Mouse (Mus musculus) hindbrain, postnatal 0 days (tissue): ENCODE results near the gene Cbln3. TPM values are rescaled to one million over a fixed set of nuclear protein-coding genes. Genes with fewer than 3 reads are reported as not detected.
A peak's percentile ranks its signal among the peaks of the same experiment; 100 is the strongest.

Experiments used
- ATAC-seq: fragments of 200-750 bp; cut with Nextera tagmentation; 2 replicates; pipeline ENCODE4 v1.8.0; 2017; ENCODE audit warnings: mild to moderate bottlenecking, moderate TSS enrichment, moderate library complexity
- DNase-seq: peaks from one replicate; pipeline ENCODE4 v3.0.0-alpha.2; 2015; ENCODE audit warnings: low spot score
- H3K27ac ChIP-seq: fragments of 300-500 bp; sonication (generic); 2 replicates; pipeline ENCODE4 v1.5.1; 2014; ENCODE audit warnings: mild to moderate bottlenecking
- H3K27me3 ChIP-seq: fragments of 300-500 bp; sonication (generic); 2 replicates; pipeline ENCODE4 v1.6.1; 2014; ENCODE audit warnings: low read length, mixed read lengths; ENCODE audit not compliant: insufficient read depth
- H3K36me3 ChIP-seq: fragments of 300-500 bp; sonication (generic); 2 replicates; pipeline ENCODE4 v1.6.1; 2014; ENCODE audit warnings: low read length, mixed read lengths; ENCODE audit not compliant: insufficient read depth
- H3K4me1 ChIP-seq: fragments of 300-500 bp; sonication (generic); 2 replicates; pipeline ENCODE4 v1.6.1; 2014; ENCODE audit warnings: antibody characterized with exemption, low read length, mixed read lengths; ENCODE audit not compliant: insufficient read depth
- H3K4me2 ChIP-seq: fragments of 300-500 bp; sonication (generic); 2 replicates; pipeline ENCODE4 v1.6.1; 2014; ENCODE audit warnings: low read depth, mild to moderate bottlenecking, low read length, moderate library complexity, mixed read lengths
- H3K4me3 ChIP-seq: fragments of 300-500 bp; sonication (generic); 2 replicates; pipeline ENCODE4 v1.5.1; 2014; ENCODE audit warnings: low read length
- H3K9ac ChIP-seq: fragments of 300-500 bp; sonication (generic); replicated peaks from 2 replicates; pipeline ENCODE4 v1.6.1; 2014; ENCODE audit warnings: mild to moderate bottlenecking, low read length, moderate library complexity, mixed read lengths
- H3K9me3 ChIP-seq: fragments of 300-500 bp; sonication (generic); 2 replicates; pipeline ENCODE4 v1.6.1; 2016; ENCODE audit warnings: low read length, mixed read lengths
- CTCF ChIP-seq: IDR thresholded peaks from 2 replicates; pipeline ENCODE4 v1.5.1; 2016; ENCODE audit warnings: antibody characterized with exemption, control low read depth, low read depth
- WGBS: fragments of 180-500 bp; shearing (Covaris S2); extraction: QIAGEN DNeasy Blood & Tissue Kit; methylation state at CpG from one replicate; pipeline ENCODE4 v1.1.7; 2014; 5-methylcytosine and 5-hydroxymethylcytosine counted together
- polyA plus RNA-seq: library from polyadenylated mRNA; unstranded; fragments of >200 nt; fragmentation: Nextera tagmentation; extraction: Ambion mirVana; gene quantifications from 2 replicates; pipeline ENCODE4 v1.2.1, GENCODE M21; 2015
- total RNA-seq: library from RNA; depleted of rRNA; stranded (reverse); fragments of >200 nt; gene quantifications from 2 replicates; pipeline ENCODE4 v1.2.3, GENCODE M21; 2014

The Cbln3 gene
- total and polyA plus RNA-seq, 2 experiments from 2014 or later = 0.68 to 2.1 TPM

DNA sequence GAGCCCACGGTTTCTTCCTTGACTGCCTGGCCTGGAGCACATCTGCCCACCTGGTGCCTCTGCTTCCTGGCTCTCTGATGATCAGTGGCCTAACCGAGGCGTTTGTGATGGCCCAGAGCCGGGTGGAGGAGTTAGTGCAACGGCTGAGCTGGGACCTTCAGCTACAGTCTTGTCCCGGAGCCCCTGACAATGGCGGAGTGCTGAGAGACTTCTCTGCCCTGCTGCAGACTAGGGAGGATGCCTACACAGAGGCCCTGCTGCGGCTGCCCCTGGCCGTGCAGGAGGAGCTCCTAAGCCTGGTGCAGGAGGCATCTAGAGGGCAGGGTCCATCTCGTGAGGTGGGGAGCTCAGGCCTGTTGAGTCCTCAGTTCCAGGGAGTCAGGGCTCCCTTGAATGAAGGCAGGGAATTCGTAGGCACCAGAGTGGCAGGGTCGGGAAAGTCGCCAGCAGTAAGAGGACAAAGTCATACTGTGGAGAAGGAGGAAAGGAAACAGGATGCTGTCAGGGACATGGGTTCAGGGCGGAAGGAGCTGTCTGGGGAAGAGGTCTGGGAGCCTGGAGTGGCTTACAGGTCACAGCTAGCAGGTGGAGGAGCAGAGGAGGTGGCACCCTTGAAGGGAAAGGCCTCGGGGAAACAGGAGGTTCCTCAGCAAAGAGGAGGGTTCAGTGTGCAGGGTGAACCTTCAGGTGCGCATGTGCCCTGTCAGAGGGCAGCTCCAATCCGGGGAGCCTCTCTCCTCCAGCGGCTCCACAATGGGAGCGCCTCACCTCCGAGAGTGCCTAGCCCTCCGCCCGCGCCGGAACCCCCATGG, 2.6 kb upstream of the Cbln3 start:
- no peak overlapping the region for H3K27ac ChIP-seq
- 82% methylated on average over 24 of the region's 24 CpGs for WGBS
- ATAC-seq = no peak
- H3K4me1 ChIP-seq = no peaks in the 10 kb centered on the region
- H3K36me3 ChIP-seq = peaks cover 17% of the 10 kb centered on the region; the same call in 1 of the 2 replicates
- H3K9ac ChIP-seq = no peak overlapping the region; the same call in 1 of the 2 replicates
- H3K9me3 ChIP-seq = no peaks in the 10 kb centered on the region
- no peak overlapping the region for H3K4me2 ChIP-seq
- no peak for TF ChIP-seq CTCF
- no peak for DNase-seq
- no peaks in the 10 kb centered on the region for H3K27me3 ChIP-seq
- H3K4me3 ChIP-seq = no peak overlapping the region

DNA sequence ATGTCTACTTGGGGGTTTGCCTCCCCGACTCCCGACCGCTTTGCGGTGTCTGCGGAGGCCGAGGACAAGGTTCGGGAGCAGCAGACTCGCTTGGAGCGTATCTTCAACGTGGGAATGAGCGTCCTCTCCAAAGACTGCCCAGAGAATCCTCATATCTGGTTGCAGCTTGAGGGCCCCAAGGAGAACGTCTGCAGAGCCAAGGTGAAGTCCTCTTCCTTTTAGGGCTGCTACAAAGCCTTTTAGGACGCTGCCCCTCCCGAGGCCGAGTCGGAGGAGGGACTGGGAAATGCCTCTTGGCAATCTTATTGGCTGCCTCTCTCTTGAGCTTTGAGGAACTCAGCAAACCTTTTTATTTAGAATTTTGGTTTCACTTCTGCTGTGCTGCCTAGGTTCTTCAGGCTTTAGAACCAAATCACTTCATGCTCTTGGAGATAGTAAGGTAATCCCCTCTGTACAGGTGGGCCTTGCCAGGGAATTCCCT, 1.6 kb upstream of the Cbln3 start:
- 7% methylated on average over 16 of the region's 16 CpGs for WGBS
- Histone ChIP-seq H3K4me2 (peak overlapping the region; percentile 68), H3K9ac (peak overlapping the region; percentile 81), H3K4me1 (no peaks in the 10 kb centered on the region), H3K27ac (peak overlapping the region; percentile 87), H3K9me3 (no peaks in the 10 kb centered on the region), H3K36me3 (peaks cover 17% of the 10 kb centered on the region; the same call in 1 of the 2 replicates), H3K27me3 (no peaks in the 10 kb centered on the region), H3K4me3 (peak overlapping the region; percentile 79)
- ATAC-seq (no peak), DNase-seq (peak; percentile 45)
- no peak for TF ChIP-seq CTCF

DNA sequence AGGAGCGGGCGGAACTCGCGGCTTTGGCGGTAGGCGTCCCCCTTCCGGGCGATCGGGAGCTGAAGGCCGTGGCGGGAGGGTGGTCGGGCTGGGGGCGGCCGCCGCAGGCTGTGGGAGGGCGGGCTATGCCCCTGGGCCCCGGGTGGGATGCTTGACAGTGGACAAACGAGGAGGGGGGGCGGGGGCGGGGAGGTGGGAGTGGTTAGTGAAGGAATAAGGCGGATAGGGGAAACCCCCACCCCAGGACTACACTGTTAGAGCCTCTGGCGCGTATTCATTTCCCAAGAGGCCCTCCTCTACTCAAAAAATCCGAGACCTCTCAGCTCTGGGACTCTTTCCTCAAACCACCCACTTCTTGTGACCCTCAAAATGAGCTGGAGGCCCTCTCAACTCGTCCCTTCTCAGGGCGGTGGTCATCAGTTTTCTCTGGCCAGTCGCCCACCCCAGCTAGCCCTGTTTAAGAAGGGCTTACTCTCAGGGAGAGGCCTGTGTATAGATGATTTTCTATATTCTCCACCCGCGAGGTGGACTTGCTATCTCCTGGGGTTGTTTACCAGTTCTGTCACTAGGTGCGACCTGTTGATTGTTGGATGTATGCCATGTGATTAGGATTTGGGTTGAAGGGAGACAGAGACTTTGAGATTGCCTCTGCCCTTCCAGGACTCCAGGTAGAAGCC, 1.1 kb upstream of the Cbln3 start:
- no peak for TF ChIP-seq CTCF
- ATAC-seq (peak; percentile 68), DNase-seq (peak; percentile 48)
- peak overlapping the region; percentile 68 for H3K4me2 ChIP-seq
- H3K27ac ChIP-seq = peak overlapping the region; percentile 87
- under 1% methylated on average over 18 of the region's 30 CpGs for WGBS
- peaks cover 17% of the 10 kb centered on the region; the same call in 1 of the 2 replicates for H3K36me3 ChIP-seq
- peak overlapping the region; percentile 81 for H3K9ac ChIP-seq
- H3K4me3 ChIP-seq = peak overlapping the region; percentile 79
- H3K9me3 ChIP-seq = no peaks in the 10 kb centered on the region
- no peaks in the 10 kb centered on the region for H3K4me1 ChIP-seq
- no peaks in the 10 kb centered on the region for H3K27me3 ChIP-seq

DNA sequence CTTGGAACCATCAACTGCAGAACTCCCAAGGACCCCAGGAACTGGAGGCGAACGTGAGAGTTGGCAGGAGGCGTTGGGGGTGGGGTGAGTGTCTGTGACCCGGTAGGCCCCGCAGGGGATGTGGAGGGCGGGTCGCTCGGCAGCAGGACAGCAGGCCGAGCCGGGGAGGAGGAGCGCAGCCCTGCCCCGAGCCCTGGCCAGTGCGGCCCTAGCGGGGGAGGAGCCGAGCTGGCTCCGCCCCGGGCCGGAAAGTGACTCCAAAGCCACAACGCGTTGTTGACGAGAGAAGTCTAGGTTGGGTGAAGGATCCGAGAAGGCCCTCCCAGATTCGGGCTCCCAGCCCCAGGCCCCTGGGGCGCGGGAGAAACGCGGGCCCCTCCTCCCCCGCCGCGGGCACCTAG, 521 bp upstream of the Cbln3 start, which contains the start of gene Khnyn:
Gene Khnyn (plus strand): TSS at position 235 of the 401 bp plus-strand sequence.
- Histone ChIP-seq H3K9ac (peak within 1 kb of the TSS; percentile 81), H3K27ac (peak within 1 kb of the TSS; percentile 87), H3K4me3 (peak within 1 kb of the TSS; percentile 79), H3K27me3 (no peaks in the 10 kb centered on the region), H3K4me2 (peak within 1 kb of the TSS; percentile 68), H3K36me3 (peaks cover 17% of the 10 kb centered on the region; the same call in 1 of the 2 replicates), H3K4me1 (no peaks in the 10 kb centered on the region), H3K9me3 (no peaks in the 10 kb centered on the region)
- DNase-seq (peak; percentile 90), ATAC-seq (peak; percentile 93)
- WGBS = 2% methylated on average over 22 of the region's 30 CpGs
- no peak for TF ChIP-seq CTCF

DNA sequence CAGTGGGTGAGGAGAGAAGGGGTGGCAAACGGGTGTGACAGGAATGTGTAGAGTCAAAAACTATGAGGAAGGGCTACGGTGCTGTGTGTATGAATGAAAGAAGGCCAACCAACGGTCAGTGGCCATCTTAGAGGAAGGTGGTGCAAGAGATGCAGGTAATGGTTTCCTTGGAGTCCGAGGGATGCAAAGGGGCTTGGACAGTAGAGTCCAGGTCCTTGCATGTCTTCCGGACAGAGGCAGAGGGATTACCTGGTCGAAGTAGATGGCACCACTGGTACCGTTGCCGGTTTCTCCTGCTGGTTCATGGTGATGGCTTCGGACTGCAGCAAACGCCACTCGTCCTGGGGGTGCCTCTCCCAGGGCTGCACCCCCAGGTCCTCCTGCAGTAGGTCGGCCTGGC, 529 bp downstream of the Cbln3 start:
- TF ChIP-seq CTCF = no peak
- DNase-seq (no peak), ATAC-seq (no peak)
- WGBS = 87% methylated on average over 12 of the region's 12 CpGs
- Histone ChIP-seq H3K27ac (peak overlapping the region; percentile 87; the same call in 1 of the 2 replicates), H3K4me1 (no peaks in the 10 kb centered on the region), H3K4me2 (no peak overlapping the region), H3K27me3 (no peaks in the 10 kb centered on the region), H3K9me3 (no peaks in the 10 kb centered on the region), H3K9ac (no peak overlapping the region), H3K36me3 (peaks cover 17% of the 10 kb centered on the region; the same call in 1 of the 2 replicates), H3K4me3 (no peak overlapping the region)

DNA sequence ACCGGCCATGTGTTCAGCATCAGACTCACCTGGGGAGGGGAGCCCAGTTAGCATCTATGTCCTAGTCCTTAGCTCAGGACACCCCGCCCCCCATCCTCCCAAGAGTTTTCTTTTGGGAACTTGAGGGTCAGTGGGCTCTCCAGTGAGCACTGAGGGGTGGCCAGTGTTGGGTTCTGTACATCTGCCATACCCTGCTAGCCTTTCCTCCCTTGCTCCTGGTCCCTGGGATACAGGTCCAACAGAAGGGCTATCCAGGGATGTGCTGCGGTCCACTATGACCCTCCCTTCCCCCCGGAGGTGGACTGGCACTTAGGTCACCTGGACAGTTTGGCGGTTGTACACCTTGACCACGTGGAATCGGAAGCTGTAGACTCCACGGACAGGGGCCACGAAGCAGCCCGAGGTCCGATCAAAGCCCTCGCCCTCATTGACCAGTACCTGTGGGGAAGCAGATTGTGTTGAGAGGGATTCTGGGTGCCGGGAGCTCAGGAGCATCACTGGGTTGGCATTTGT, 987 bp downstream of the Cbln3 start:
- H3K4me2 ChIP-seq = no peak overlapping the region
- H3K9ac ChIP-seq = no peak overlapping the region
- H3K36me3 ChIP-seq = peaks cover 13% of the 10 kb centered on the region; the same call in 1 of the 2 replicates
- no peaks in the 10 kb centered on the region for H3K4me1 ChIP-seq
- no peak overlapping the region for H3K27ac ChIP-seq
- no peak overlapping the region for H3K4me3 ChIP-seq
- no peaks in the 10 kb centered on the region for H3K27me3 ChIP-seq
- 93% methylated on average over 13 of the region's 13 CpGs for WGBS
- DNase-seq = no peak
- no peak for ATAC-seq
- H3K9me3 ChIP-seq = no peaks in the 10 kb centered on the region
- no peak for TF ChIP-seq CTCF
